Mouse (Mus musculus): ENCODE results near the gene Olfr370.

Olfr370 gene

DNA sequence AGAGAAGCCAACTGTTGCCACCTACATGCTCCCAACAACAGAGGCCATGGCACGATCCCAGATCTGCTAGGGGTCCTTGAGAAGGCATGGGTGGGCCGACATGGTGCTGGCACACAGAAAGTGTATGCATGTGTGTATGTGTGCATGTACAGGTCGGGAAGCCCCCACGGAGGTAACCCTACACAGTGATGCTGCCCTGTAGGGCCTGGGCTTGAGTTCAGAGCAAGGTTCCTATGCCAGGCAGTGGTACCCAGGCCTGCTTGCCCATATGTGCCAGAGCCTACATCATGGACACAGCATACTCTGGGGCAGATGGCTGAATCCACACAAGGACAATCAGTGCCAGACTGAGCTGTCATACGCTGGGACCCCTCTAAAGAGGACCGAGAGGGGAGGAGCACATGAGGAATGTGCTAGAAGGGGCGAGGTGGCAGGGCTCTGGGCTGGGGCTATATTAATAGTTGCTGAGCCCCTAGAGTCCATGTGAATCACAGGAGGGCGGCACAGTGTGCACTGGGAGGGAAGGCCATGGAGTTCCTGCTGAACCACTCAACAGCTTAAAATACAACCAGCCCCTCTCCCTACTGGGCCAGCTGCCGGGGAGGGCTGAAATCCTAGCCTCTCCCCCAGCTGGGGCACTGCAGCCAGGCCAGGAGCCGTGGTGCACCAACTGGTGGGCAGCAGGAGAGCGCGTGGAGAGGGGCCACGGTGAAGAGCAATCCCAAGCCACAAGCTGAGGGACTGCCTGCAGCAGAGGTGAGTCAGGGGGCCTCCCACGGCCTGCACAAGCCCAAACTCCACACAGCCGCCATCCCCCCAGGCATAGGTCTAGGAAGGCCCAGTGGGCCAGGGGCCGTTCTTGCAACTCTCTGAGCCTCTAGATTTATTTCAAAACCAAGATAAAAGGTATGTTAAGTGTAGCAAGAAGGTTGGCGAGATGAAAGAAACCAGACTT is 40.3 kb downstream of the Olfr370 start:
- DNase-seq: no peak

DNA sequence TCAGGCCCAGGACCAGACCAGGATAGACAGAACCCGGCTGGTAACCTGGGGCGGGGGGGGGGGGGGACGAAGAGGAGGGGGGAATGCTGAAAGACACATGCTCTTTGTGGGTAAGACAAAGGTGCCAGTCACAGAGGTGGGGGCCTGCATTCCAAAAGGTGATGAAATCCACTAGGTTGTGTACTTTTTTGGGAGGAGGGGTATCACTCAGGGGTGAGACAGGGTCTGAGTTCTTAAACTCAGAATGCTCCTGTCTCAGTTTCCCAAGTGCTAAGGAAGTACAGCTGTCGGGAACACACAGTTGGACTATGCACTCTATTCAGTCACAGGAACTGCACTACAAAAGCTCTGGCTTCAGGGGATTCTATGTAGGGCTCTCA is 40.9 kb downstream of the Olfr370 start:
- no peak for DNase-seq

DNA sequence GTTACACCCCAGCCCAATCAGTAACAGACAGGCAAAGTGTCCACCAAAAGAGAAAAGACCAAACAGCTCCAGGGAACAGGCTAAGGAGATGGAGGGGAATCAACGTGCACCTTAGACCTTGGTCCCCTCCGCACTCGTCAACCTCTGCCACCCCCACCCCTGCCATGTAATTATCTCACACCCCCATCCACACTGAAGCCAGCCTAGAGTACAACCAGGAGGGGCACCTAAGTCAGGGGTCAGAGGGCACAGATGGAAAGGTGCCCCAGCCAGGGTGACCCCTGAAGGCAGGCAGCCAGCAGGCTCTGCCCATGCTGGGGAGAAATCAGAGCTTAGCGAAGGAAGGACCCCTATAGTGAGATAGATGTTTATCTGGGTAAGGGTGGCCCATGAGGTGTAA is 41.3 kb downstream of the Olfr370 start:
- no peak for DNase-seq

- no peak for DNase-seq
Observed at GRCm38 (mm10) chr8:83577384-83577791, 41.8 kb downstream of the Olfr370 start.

GRCm38 (mm10) chr8:83578131-83579055 is 42.8 kb downstream of the Olfr370 start:
- DNase-seq: no peak

- DNase-seq: no peak
Observed at GRCm38 (mm10) chr8:83579676-83580075, 44.1 kb downstream of the Olfr370 start.

GRCm38 (mm10) chr8:83580826-83581225 is 45.2 kb downstream of the Olfr370 start:
- DNase-seq: no peak

DNA sequence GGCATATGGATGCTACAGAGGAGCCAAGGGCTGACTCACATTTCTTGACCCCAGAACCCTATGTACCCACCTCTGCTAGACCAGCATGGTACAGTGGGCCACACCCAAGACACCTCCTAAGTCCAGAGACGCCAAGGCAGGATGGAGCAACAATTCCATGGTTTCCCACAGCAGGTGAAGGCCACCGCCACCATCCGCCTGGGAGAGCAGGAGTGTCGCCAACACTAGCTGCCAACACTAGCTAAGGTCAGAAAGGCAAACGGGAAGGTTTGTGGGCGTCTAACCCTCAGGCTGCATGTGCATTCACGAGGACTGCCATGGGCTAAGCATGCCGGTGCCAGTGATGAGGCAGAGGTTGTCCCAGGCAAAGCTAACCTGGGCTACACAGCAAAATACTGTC is 46.6 kb downstream of the Olfr370 start:
- DNase-seq: no peak

DNA sequence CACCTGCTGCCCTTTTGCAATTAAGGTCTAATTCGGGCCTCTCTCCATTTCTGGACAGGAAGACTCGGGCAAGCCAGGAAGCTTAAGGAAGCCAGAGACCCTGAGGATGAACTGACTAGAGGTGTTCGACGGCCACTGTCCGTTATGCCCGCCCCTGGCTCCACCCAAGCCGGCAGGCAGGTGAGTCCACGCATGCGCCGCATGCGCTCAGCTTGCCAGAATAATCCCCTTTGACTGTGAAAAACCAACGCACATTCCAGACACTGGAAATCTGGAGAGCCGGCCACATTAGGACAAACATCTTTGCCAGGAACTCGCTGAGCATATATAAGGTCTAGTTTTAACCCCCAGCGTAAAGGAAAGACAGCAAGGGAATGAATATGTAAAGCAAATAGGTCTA is 47.7 kb downstream of the Olfr370 start:
- no peak for DNase-seq

DNA sequence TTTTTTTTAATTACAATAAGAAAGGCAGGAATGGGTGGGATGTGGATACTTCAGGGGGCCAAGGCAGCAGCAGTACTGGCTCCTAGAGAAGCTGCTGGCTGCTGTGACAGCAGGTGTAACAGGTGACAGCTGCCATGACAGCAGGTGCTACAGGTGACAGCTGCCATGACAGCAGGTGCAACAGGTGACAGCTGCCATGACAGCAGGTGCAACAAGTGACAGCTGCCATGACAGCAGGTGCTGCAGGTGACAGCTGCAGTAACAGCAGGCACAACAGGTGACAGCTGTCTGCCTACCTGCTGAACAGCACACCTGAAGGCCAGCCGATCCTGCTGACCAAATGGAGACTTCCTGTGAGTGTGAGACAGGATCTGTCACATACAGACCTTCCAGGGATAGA is 49.2 kb downstream of the Olfr370 start:
- no peak for DNase-seq

- no peak for DNase-seq
Observed at GRCm38 (mm10) chr8:83585333-83585732, 49.8 kb downstream of the Olfr370 start.

DNA sequence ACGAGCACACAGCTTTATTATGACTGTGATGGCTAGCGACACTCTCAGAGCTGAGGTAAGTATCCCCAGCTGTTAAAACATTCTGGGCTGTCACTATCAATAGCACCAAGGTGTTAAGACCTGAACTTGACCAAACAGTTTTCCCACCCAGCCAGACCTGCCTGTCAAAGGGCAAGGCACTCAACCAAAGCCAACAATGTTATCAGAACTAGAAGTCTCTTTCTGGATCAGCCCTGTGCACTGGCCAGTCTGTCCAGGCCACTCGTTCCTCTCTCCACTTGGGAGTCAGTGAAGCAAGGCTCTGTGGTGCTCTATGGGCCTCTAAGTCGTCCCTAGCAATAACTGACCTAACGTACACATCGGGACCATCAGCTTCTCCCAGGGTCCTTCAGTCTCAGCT is 52.1 kb downstream of the Olfr370 start:
- no peak for DNase-seq

DNA sequence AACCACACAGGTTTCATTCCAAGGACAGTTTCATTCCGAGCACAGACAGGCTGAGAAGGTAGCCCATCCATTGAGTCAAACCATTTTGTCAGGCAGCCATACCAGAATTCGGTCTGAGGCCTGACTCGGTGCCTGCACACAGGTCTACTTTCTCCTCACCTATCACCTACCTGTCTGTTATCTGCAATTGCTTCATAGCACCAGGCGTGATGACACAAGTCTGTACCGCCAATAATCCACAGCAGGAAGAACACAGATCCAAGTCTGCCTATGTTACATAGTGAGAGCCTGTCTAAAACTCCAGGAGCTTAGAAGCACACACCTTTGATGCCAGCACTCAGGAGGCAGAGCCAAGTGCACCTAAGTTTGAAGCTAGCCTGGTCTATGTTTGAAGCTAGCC is 53.3 kb downstream of the Olfr370 start:
- DNase-seq: no peak

DNA sequence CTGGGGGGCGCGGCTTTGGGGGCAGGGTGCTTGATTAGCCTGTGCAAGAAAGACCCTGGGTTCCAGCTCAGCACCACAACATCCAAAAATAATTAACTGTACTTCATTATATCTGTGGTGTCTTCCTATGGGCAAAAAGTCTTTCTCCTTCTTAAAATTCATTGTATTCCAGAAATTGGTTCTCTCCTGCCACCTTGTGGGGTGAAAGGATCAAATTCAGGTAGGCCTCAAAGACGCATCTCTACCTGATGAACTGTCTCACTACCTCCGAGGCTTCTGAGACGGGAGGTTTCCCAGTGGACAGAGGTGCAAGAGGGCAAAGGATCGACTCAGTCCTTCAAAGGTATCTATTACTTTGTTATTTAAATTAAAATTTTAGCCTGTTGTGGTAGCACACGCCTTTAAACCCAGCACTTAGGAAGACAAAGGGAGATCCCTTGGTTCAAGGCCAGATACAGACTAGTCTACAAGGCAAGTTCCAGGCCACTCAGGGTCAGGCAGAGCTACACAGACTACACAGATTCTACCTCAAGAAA is 55.0 kb downstream of the Olfr370 start:
- no peak for DNase-seq

GRCm38 (mm10) chr8:83592682-83593081 is 57.1 kb downstream of the Olfr370 start:
- no peak for DNase-seq

DNA sequence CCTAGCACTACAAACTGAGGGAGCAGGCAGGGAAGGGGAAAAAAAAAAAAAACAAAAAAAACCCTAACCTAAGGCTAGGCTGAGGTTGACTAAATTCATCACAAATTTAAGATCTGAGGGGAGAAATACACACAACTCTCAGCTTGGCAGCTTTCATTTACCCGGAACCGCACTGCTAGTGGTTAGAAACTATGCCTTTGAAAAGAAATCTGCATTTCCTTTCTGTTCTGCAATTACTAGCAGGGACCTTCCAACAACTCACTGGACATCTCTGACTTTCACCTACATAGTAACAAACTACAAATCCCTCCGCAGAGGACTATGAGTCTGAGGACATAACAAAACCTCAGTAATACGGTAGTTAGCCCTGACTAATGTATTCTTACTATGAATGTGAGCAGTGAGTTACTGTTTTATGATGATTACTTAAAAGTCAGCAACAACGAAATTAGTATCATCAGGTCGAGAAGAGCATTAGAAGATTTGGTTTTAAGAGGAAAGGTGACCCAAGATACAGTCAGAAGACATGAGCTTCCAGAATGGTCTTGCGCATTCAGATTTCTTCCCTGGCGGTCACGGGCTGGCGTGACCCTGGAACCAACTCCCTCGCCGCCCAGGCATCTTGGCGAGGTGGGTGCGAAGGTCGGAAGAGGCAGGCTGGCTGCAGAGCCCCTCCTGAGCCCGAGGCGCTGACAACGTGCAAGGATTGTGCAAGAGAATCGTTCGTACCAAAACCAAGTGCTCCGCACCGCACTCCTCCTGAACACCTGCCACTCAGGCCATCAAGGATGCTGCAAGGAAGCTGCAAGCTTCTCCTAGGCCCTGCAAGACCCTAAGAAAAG is 58.0 kb downstream of the Olfr370 start:
- DNase-seq: no peak

GRCm38 (mm10) chr8:83594167-83595049 is 58.8 kb downstream of the Olfr370 start:
- peak; percentile 95 for DNase-seq

Data from thymus, postnatal 25 days (tissue).